Mouse (Mus musculus) heart, embryonic 10.5 days (tissue): ENCODE measurements around the gene Cort. TPM values are rescaled to one million over a fixed set of nuclear protein-coding genes. Genes with fewer than 3 reads are reported as not detected.
"Not testable (repeated sequence)": the region's sequence is repeated elsewhere in the genome, so short reads cannot be mapped to it uniquely, and the experiment has no call there.

Source experiments
- DNase-seq: peaks from one replicate; pipeline ENCODE4 v3.0.0-alpha.2; 2017; ENCODE audit warnings: low spot score
- H3K27ac ChIP-seq: fragments of 300-500 bp; sonication (generic); 2 replicates; pipeline ENCODE4 v1.5.1; 2016; ENCODE audit warnings: mild to moderate bottlenecking
- H3K27me3 ChIP-seq: fragments of 300-500 bp; sonication (generic); 2 replicates; pipeline ENCODE4 v1.6.1; 2016; ENCODE audit warnings: mild to moderate bottlenecking; ENCODE audit not compliant: poor library complexity, insufficient read depth, severe bottlenecking
- H3K36me3 ChIP-seq: fragments of 300-500 bp; sonication (generic); 2 replicates; pipeline ENCODE4 v1.6.1; 2016; ENCODE audit warnings: mild to moderate bottlenecking, moderate library complexity
- H3K4me1 ChIP-seq: fragments of 300-500 bp; sonication (generic); 2 replicates; pipeline ENCODE4 v1.6.1; 2016; ENCODE audit warnings: mild to moderate bottlenecking
- H3K4me3 ChIP-seq: fragments of 300-500 bp; sonication (generic); 2 replicates; pipeline ENCODE4 v1.5.1; 2016; ENCODE audit warnings: mild to moderate bottlenecking, moderate library complexity
- H3K9me3 ChIP-seq: fragments of 300-500 bp; sonication (generic); 2 replicates; pipeline ENCODE4 v1.6.1; 2016; ENCODE audit warnings: mild to moderate bottlenecking, moderate library complexity
- WGBS: fragments of 180-500 bp; shearing (Covaris S2); methylation state at CpG from one replicate; pipeline ENCODE4 v1.1.7; 2016; 5-methylcytosine and 5-hydroxymethylcytosine counted together
- polyA plus RNA-seq: library from polyadenylated mRNA; unstranded; fragments of >200 nt; fragmentation: Nextera tagmentation; extraction: Ambion mirVana; gene quantifications from 2 replicates; pipeline ENCODE4 v1.2.1, GENCODE M21; 2016

The Cort gene
- polyA plus RNA-seq, 1 experiment from 2014 or later, result 0.28 TPM

DNA sequence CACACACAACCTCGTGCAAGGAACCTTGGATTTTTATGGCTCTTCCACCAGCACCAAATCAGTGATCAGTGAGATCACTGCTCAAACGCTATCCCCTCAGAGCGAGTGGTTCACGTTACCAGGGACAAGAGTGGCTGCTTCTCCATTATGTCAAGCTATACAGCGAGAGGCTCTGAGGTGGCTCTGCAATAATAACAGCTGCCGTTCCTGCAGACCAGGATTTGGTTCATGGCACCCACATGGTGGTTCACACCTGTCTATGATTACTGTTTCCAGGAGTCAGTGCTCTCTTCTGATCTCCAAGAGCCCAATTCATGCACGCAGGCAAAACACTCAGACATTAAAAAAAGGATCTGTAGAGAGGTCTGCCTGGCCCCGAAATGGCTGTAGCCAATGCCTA lies 12.0 kb upstream of the Cort start:
- WGBS, result 78% methylated on average over 8 of the region's 8 CpGs
- H3K9me3 ChIP-seq, result no peaks in the 10 kb centered on the region

GRCm38 (mm10) chr4:149136982-149137770 lies 10.6 kb upstream of the Cort start, which contains the start of gene Cenps:
Gene Cenps, minus strand, starts transcription at chr4:149137629.
- peak within 1 kb of the TSS; percentile 79 for H3K4me3 ChIP-seq
- peaks cover 10% of the 10 kb centered on the region; the same call in 1 of the 2 replicates for H3K4me1 ChIP-seq
- peaks cover 3% of the 10 kb centered on the region; the same call in 1 of the 2 replicates for H3K36me3 ChIP-seq
- WGBS, result 2% methylated on average over 68 of the region's 68 CpGs
- DNase-seq, result peak; percentile 96
- H3K9me3 ChIP-seq, result no peaks in the 10 kb centered on the region
- peak within 1 kb of the TSS; percentile 88 for H3K27ac ChIP-seq
- no peaks in the 10 kb centered on the region for H3K27me3 ChIP-seq

More for the DNA sequence above, 12.0 kb upstream of the Cort start:
- Histone ChIP-seq H3K36me3 (no peaks in the 10 kb centered on the region), H3K4me1 (peaks cover 10% of the 10 kb centered on the region; the same call in 1 of the 2 replicates), H3K27me3 (0 out of 2 replicates have a peak, but pooled peaks cover under 1% of the 10 kb centered on the region), H3K27ac (no peak overlapping the region), H3K4me3 (no peak overlapping the region)
- no peak for DNase-seq

GRCm38 (mm10) chr4:149136116-149136850 lies 9.7 kb upstream of the Cort start:
- Histone ChIP-seq H3K4me3 (peak overlapping the region; percentile 79), H3K9me3 (no peaks in the 10 kb centered on the region), H3K36me3 (peaks cover 11% of the 10 kb centered on the region), H3K4me1 (peaks cover 10% of the 10 kb centered on the region; the same call in 1 of the 2 replicates), H3K27ac (peak overlapping the region; percentile 88), H3K27me3 (no peaks in the 10 kb centered on the region)
- WGBS, result 71% methylated on average over 18 of the region's 18 CpGs
- DNase-seq, result no peak

- H3K4me3 ChIP-seq, result no peak overlapping the region
- H3K27ac ChIP-seq, result no peak overlapping the region
- H3K4me1 ChIP-seq, result peaks cover 10% of the 10 kb centered on the region; the same call in 1 of the 2 replicates
- no peak for DNase-seq
- WGBS, result 84% methylated on average over 5 of the region's 5 CpGs
- H3K9me3 ChIP-seq, result no peaks in the 10 kb centered on the region
- H3K27me3 ChIP-seq, result no peaks in the 10 kb centered on the region
- H3K36me3 ChIP-seq, result peaks cover 36% of the 10 kb centered on the region
These were observed 6.8 kb upstream of the Cort start for GRCm38 (mm10) chr4:149133395-149133794.

DNA sequence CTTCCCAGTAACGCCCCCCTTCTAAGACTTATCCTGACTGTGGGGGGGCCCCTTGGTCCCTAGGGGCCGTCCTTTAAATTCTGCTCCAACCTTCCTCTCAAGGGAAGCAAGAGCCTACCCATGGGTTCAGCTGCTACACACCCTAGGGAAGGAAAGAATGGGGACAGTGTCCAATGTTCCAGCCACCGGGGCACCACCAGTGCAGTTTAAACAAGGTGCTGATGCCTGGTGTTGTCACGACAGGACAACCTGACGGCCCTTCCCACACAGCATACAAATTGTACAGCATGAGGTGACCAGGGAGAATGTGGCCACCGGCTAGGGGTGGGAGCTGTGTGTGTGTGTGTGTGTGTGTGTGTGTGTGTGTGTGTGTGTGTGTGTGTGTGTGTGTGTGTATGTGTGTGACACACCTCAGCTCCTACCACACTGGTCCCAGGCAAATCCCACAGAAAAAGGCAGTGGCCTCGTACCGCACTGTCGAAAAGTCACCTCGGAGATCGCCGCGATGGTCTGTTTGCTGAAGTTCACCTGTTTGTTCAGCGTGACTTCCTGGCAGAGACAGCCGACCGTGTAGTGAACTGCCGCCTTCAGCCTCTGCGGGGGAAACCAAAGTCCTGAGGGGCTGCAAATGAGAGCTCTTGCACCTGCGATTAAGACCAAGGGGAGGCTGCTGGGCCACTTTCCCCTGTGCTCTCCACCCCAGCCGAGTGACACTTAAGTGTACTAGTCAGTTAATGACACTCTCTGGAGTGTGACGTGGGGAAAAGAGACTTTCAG lies 5.4 kb upstream of the Cort start:
- H3K27ac ChIP-seq, result no peak overlapping the region
- peaks cover 5% of the 10 kb centered on the region; the same call in 1 of the 2 replicates for H3K4me1 ChIP-seq
- H3K36me3 ChIP-seq, result peaks cover 44% of the 10 kb centered on the region
- no peaks in the 10 kb centered on the region for H3K27me3 ChIP-seq
- H3K4me3 ChIP-seq, result no peak overlapping the region
- no peak for DNase-seq
- whole genome bisulfite sequencing, result 87% methylated on average over 21 of the region's 21 CpGs
- no peaks in the 10 kb centered on the region for H3K9me3 ChIP-seq

- no peaks in the 10 kb centered on the region for H3K27me3 ChIP-seq
- H3K4me3 ChIP-seq, result no peak overlapping the region
- H3K36me3 ChIP-seq, result peaks cover 44% of the 10 kb centered on the region
- no peak for DNase-seq
- no peaks in the 10 kb centered on the region for H3K9me3 ChIP-seq
- 88% methylated on average over 23 of the region's 23 CpGs for WGBS
- no peaks in the 10 kb centered on the region for H3K4me1 ChIP-seq
- no peak overlapping the region for H3K27ac ChIP-seq
These were observed 4.6 kb upstream of the Cort start for GRCm38 (mm10) chr4:149131021-149131752.

GRCm38 (mm10) chr4:149128467-149128866 lies 1.9 kb upstream of the Cort start:
- no peak for DNase-seq
- H3K4me1 ChIP-seq, result peaks cover 4% of the 10 kb centered on the region
- no peaks in the 10 kb centered on the region for H3K27me3 ChIP-seq
- no peaks in the 10 kb centered on the region for H3K9me3 ChIP-seq
- H3K36me3 ChIP-seq, result peaks cover 44% of the 10 kb centered on the region
- H3K4me3 ChIP-seq, result no peak overlapping the region
- H3K27ac ChIP-seq, result no peak overlapping the region
- WGBS, result 81% methylated on average over 18 of the region's 18 CpGs

- WGBS, result 78% methylated on average over 6 of the region's 6 CpGs
- no peak overlapping the region for H3K27ac ChIP-seq
- no peak for DNase-seq
- H3K4me3 ChIP-seq, result no peak overlapping the region
- H3K9me3 ChIP-seq, result no peaks in the 10 kb centered on the region
- peaks cover 4% of the 10 kb centered on the region for H3K4me1 ChIP-seq
- H3K36me3 ChIP-seq, result peaks cover 31% of the 10 kb centered on the region
- no peaks in the 10 kb centered on the region for H3K27me3 ChIP-seq
These were observed 451 bp downstream of the Cort start for GRCm38 (mm10) chr4:149126115-149126509.

GRCm38 (mm10) chr4:149125341-149126114 lies 1.0 kb downstream of the Cort start:
- Histone ChIP-seq H3K27me3 (no peaks in the 10 kb centered on the region), H3K4me3 (no peak overlapping the region), H3K27ac (0 out of 2 replicates have a peak overlapping the region, but pooled peaks have one; percentile 8), H3K9me3 (no peaks in the 10 kb centered on the region), H3K4me1 (peaks cover 4% of the 10 kb centered on the region), H3K36me3 (peaks cover 29% of the 10 kb centered on the region)
- DNase-seq, result no peak
- WGBS, result 43% methylated on average over 11 of the region's 11 CpGs

DNA sequence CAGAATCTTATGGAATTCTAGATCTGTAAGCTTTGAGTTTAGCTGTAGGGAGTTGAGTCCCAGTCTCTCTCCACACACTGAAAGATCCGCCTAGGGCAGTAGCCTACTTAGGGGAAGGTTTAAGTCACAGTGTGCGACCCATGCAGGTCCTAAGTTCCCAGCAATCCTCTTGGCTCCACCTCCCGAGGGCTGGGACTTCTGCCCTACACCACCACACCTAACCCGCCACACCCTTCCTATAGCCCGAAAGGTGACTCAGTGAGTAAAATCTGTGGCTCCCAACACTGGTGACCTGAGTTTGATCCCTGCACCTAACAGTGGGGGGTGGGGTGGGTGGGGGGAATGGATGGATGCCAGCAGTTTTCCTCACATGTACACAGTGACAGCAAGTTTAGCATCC lies 3.1 kb downstream of the Cort start:
- Histone ChIP-seq H3K27ac (no peak overlapping the region), H3K27me3 (no peaks in the 10 kb centered on the region), H3K4me1 (peaks cover 4% of the 10 kb centered on the region), H3K4me3 (no peak overlapping the region), H3K36me3 (peaks cover 25% of the 10 kb centered on the region), H3K9me3 (no peaks in the 10 kb centered on the region)
- WGBS, result 55% methylated on average over 5 of the region's 5 CpGs
- DNase-seq, result no peak

DNA sequence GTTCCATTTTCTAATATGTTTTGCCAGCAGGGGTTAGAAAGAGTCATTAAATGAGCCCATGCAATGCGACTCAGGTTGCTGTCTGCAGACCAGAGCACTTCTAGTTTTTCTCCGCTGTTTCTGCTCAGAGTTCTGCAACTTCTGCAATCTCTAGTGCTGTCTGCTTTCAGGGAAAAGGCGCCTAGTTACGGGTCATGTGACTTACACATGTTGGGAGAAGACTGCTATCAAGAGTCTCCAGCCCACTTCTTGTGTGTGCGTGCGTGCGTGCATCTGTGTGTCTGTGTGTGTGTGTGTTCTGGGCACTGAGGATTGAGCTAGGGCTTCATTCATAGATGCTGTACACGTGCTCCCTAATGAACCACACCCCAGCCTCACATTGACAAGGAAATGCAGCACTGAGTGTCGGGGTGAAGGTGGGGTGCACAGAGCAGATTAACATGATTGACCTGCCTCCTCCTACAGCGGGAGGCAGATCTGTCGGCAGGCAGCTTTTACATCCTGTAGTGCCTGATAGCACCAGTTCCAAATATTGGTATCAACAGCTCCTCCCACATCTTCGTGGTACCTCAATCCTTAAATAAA lies 6.5 kb downstream of the Cort start:
- H3K27ac ChIP-seq, H3K27me3 ChIP-seq, H3K4me1 ChIP-seq, H3K4me3 ChIP-seq, H3K9me3 ChIP-seq, DNase-seq: not testable (repeated sequence)
- H3K36me3 ChIP-seq, result peaks cover 29% of the 10 kb centered on the region
- 83% methylated on average over 12 of the region's 12 CpGs for WGBS
